Mouse (Mus musculus) forebrain, postnatal 0 days (tissue): ENCODE measurements at regions not wholly inside any gene's neighbourhood (a gene's known extent, or its start where the extent isn't known, plus 50 kb on each side); places are given as distances from the start of the nearest gene placed in this dataset.

Experiments used
- ATAC-seq: fragments of 200-750 bp; cut with Nextera tagmentation; 2 replicates; pipeline ENCODE4 v1.8.0; 2017; ENCODE audit warnings: mild to moderate bottlenecking, moderate library complexity
- DNase-seq: peaks from one replicate; pipeline ENCODE4 v3.0.0-alpha.2; 2015
- H3K27ac ChIP-seq: fragments of 300-500 bp; sonication (generic); 2 replicates; pipeline ENCODE4 v1.5.1; 2014; ENCODE audit warnings: low read depth, mild to moderate bottlenecking, antibody characterized with exemption, low read length, moderate library complexity, mixed read lengths
- H3K27me3 ChIP-seq: fragments of 300-500 bp; sonication (generic); 2 replicates; pipeline ENCODE4 v1.6.1; 2014; ENCODE audit warnings: mild to moderate bottlenecking, low read length, mixed read lengths; ENCODE audit not compliant: insufficient read depth
- H3K36me3 ChIP-seq: fragments of 300-500 bp; sonication (generic); 2 replicates; pipeline ENCODE4 v1.6.1; 2014; ENCODE audit warnings: mild to moderate bottlenecking, moderate library complexity; ENCODE audit not compliant: insufficient read depth
- H3K4me1 ChIP-seq: fragments of 300-500 bp; sonication (generic); 2 replicates; pipeline ENCODE4 v1.6.1; 2014; ENCODE audit warnings: antibody characterized with exemption; ENCODE audit not compliant: insufficient read depth
- H3K4me2 ChIP-seq: fragments of 300-500 bp; sonication (generic); 2 replicates; pipeline ENCODE4 v1.6.1; 2014; ENCODE audit warnings: low read depth, mild to moderate bottlenecking, moderate library complexity
- H3K4me3 ChIP-seq: fragments of 300-500 bp; sonication (generic); 2 replicates; pipeline ENCODE4 v1.5.1; 2014; ENCODE audit warnings: low read depth, low read length, mixed read lengths
- H3K9ac ChIP-seq: fragments of 300-500 bp; sonication (generic); 2 replicates; pipeline ENCODE4 v1.6.1; 2014; ENCODE audit warnings: mild to moderate bottlenecking
- H3K9me3 ChIP-seq: fragments of 300-500 bp; sonication (generic); 2 replicates; pipeline ENCODE4 v1.6.1; 2016; ENCODE audit warnings: low read length
- CTCF ChIP-seq: sonication (generic); IDR thresholded peaks from 2 replicates; pipeline ENCODE4 v1.5.1; 2016; ENCODE audit warnings: antibody characterized with exemption, control low read depth, low read depth
- WGBS: fragments of 180-500 bp; shearing (Covaris S2); extraction: QIAGEN DNeasy Blood & Tissue Kit; methylation state at CpG from one replicate; pipeline ENCODE4 v1.1.7; 2014; 5-methylcytosine and 5-hydroxymethylcytosine counted together

DNA sequence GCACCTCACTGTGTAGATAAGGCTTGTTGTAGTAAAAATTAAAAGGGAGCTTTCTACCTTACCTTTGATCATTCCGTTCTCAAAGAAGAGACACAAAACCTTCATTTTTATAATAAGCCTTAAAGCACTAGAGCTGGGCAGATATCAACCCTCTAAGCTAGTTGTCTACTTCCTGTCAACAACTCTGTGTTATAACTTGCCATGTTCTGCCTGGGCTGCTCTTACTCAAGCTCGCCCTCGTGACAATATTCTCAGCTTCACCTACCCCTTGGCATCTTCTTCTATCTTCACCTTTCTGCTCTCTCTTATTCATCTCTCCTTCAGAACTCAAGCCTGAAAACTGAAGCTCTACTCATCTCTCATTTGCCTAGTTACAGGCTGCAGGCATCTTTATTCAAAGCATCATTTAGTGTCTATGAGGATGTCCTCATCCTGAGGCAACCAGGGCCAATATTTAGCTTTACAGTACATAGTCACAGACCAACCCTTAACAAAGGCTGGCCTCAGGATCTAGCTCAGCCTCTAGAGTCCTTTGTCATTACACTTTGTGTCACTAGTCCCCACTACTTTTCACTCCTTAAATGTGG is 375.2 kb upstream of the Trib2 start:
- no peak for DNase-seq
- WGBS, result 89% methylated on average over 3 of the region's 3 CpGs
- no peak overlapping the region for H3K4me2 ChIP-seq
- no peak overlapping the region for H3K9ac ChIP-seq
- no peak overlapping the region for H3K27ac ChIP-seq
- ATAC-seq, result no peak
- H3K9me3 ChIP-seq, result no peaks in the 10 kb centered on the region
- TF ChIP-seq CTCF, result no peak
- H3K4me3 ChIP-seq, result no peak overlapping the region
- H3K27me3 ChIP-seq, result no peaks in the 10 kb centered on the region
- no peaks in the 10 kb centered on the region for H3K4me1 ChIP-seq
- H3K36me3 ChIP-seq, result no peaks in the 10 kb centered on the region

DNA sequence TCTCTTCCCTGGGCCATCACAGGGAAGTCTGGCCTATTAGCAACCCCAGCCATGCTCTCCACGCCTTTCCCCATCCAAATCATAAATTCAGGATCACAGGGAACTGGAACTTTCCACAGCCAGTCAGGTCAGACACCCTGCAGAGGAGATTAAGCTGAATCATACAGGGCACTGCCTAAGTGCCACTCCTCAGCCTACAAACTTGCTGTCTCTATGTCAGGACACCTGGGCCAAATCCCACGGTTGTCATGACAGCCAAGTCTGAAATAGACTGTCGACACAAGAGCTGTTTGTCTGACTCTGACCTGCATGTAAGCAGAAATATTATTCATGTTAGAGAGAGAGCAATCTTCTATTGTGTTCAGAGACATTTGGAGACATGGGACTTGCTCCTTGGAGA is 374.0 kb upstream of the Trib2 start:
- Histone ChIP-seq H3K4me3 (no peak overlapping the region), H3K9me3 (no peaks in the 10 kb centered on the region), H3K4me1 (no peaks in the 10 kb centered on the region), H3K9ac (no peak overlapping the region), H3K4me2 (no peak overlapping the region), H3K36me3 (no peaks in the 10 kb centered on the region), H3K27me3 (no peaks in the 10 kb centered on the region), H3K27ac (no peak overlapping the region)
- no peak for TF ChIP-seq CTCF
- WGBS, result 56% methylated on average over 3 of the region's 3 CpGs
- peak; percentile 6 for DNase-seq
- ATAC-seq, result peak; percentile 47

DNA sequence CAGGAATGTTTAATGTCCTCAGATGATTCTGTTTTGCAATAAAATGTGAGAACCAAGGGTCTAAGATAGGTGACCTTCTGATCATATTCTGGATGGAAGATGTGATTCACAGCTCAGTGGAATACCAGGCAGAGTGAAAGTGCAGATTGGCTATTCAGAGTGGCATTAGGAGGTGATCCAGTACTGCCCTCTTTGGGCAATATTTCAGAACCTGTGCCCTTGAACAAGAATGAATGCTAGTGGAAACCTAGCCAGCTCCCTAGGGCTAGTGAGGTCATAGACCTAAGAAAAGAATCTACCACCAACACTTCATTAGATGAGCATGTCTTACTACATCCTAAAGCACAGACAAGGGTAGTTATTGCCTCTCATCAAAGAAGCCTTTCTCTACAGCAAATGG is 372.7 kb upstream of the Trib2 start:
- no peak for DNase-seq
- Histone ChIP-seq H3K27ac (no peak overlapping the region), H3K9ac (no peak overlapping the region), H3K4me2 (no peak overlapping the region), H3K4me1 (no peaks in the 10 kb centered on the region), H3K9me3 (no peaks in the 10 kb centered on the region), H3K36me3 (no peaks in the 10 kb centered on the region), H3K27me3 (no peaks in the 10 kb centered on the region), H3K4me3 (no peak overlapping the region)
- no peak for ATAC-seq
- TF ChIP-seq CTCF, result no peak

DNA sequence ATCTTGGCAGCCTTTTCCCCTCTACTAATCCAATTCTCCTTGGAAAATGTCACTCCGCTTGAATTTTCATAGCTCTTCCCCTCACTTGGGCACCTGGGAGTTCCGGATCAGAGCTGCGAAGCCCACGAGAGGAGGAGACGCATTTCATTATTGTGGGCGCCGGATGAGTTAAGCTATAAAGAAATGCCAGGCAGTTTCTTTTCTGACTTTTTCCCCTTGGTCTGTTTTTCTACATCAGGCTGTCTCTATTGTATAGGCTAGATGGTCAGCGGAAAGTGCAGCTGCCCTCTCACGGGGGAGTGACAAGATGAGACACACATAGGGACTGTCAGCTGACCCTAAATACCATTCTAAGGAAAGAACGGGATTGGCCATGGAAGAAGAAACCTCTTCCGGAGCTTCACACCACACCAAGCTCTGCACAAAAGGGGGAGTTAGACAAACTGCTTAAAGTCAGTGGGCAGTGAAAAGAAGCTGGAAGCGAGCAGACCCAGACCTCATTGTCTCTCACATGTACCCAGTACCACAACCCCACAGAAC is 369.3 kb upstream of the Trib2 start:
- Histone ChIP-seq H3K27ac (no peak overlapping the region), H3K27me3 (no peaks in the 10 kb centered on the region), H3K4me2 (no peak overlapping the region), H3K9me3 (no peaks in the 10 kb centered on the region), H3K36me3 (no peaks in the 10 kb centered on the region), H3K9ac (no peak overlapping the region), H3K4me3 (no peak overlapping the region), H3K4me1 (no peaks in the 10 kb centered on the region)
- DNase-seq (peak; percentile 11), ATAC-seq (no peak; the same call in 1 of the 2 replicates)
- WGBS, result 69% methylated on average over 12 of the region's 12 CpGs
- TF ChIP-seq CTCF, result no peak

DNA sequence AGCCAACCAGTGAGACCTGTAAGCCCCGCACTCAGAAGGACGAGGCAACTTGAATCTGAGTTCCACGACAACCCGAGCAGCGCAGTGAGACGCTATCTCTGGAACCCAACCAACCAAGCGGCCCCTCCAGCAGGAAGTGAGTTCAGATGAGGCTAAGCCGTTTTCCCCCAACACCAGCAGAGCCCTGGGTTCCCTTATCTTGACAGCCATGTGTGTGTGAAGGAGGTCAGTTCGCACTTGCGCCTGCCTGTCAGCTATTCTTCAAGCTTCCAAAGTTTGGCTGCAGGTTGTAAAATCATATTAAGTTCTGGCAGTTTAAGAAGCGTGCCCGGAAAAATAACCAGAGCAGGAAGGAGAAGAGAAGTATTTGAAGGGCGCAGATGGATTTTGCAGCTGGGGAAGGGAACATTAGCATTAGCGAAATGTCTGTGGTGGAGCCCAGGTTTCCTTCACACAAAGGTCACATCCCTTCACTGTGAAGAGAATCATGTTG is 368.8 kb upstream of the Trib2 start:
- WGBS, result 85% methylated on average over 14 of the region's 14 CpGs
- Histone ChIP-seq H3K4me3 (no peak overlapping the region), H3K27ac (no peak overlapping the region), H3K9me3 (no peaks in the 10 kb centered on the region), H3K9ac (no peak overlapping the region), H3K4me2 (no peak overlapping the region), H3K27me3 (no peaks in the 10 kb centered on the region), H3K4me1 (no peaks in the 10 kb centered on the region), H3K36me3 (no peaks in the 10 kb centered on the region)
- no peak; the same call in 1 of the 2 replicates for ATAC-seq
- no peak for DNase-seq
- TF ChIP-seq CTCF, result no peak

DNA sequence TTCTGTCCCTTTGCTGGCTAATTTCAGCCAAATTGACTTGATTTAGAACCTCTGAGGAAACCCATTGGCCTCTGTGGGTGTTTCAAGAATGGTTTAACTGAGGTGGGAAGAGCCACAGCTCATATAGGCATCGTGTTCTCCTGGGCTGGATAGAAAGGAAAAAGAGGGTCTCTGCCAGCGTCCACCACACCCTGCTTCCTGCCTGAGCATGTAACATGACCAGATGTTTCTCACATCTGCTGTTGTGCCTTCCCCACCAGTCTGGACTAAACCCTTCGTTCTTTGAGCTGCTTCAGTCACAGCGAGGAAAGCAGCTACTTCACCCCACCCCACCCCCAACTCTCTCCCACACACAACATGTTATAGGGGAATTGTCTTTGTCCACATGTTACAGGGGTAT is 366.3 kb upstream of the Trib2 start:
- Histone ChIP-seq H3K9me3 (no peaks in the 10 kb centered on the region), H3K27ac (no peak overlapping the region), H3K4me2 (no peak overlapping the region), H3K4me3 (no peak overlapping the region), H3K9ac (no peak overlapping the region), H3K36me3 (no peaks in the 10 kb centered on the region), H3K4me1 (no peaks in the 10 kb centered on the region), H3K27me3 (no peaks in the 10 kb centered on the region)
- DNase-seq (no peak), ATAC-seq (no peak)
- 74% methylated on average over 4 of the region's 4 CpGs for WGBS
- TF ChIP-seq CTCF, result no peak

DNA sequence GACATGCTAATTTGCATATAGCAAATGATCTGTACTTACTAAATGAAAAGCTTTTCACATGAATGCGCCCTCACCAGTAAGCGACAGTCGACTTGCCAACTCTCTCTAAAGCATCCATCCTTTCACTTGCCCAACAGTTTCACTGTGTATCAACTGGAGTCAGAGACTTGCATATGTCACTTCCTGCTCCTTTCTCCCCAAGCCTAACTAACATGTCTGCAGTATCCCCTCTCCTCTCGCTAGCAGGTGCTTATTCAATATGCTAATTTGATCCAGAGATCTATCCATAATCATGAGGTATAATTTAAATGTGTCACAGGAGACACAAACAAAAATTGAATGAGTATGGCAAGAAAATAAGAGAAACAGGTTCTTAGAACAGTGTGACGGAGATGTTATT is 364.9 kb upstream of the Trib2 start:
- Histone ChIP-seq H3K4me3 (no peak overlapping the region), H3K4me2 (no peak overlapping the region), H3K4me1 (no peaks in the 10 kb centered on the region), H3K9ac (no peak overlapping the region), H3K36me3 (no peaks in the 10 kb centered on the region), H3K27ac (no peak overlapping the region), H3K27me3 (no peaks in the 10 kb centered on the region), H3K9me3 (no peaks in the 10 kb centered on the region)
- no peak for TF ChIP-seq CTCF
- ATAC-seq (peak; percentile 53), DNase-seq (peak; percentile 14)
- WGBS, result 43% methylated on average over 5 of the region's 5 CpGs
